Mouse (Mus musculus) 3134 (cell line): ENCODE data around the gene Dnm3.

ENCODE experiments used
- DNase-seq: peaks from one replicate; pipeline ENCODE4 v3.0.0-alpha.2; 2011; ENCODE audit warnings: low spot score; ENCODE audit not compliant: insufficient read length; ENCODE audit errors: extremely low read depth

Gene Dnm3

GRCm38 (mm10) chr1:162216656-162217055 lies 261.2 kb downstream of the Dnm3 start:
- DNase-seq, result no peak

GRCm38 (mm10) chr1:162215743-162216142 lies 262.1 kb downstream of the Dnm3 start:
- peak; percentile 15 for DNase-seq

- no peak for DNase-seq
Observed at GRCm38 (mm10) chr1:162213066-162213465, 264.8 kb downstream of the Dnm3 start.

- DNase-seq, result no peak
Observed at GRCm38 (mm10) chr1:162210529-162210928, 267.3 kb downstream of the Dnm3 start.

- no peak for DNase-seq
Observed at GRCm38 (mm10) chr1:162209487-162210149, 268.2 kb downstream of the Dnm3 start.

DNA sequence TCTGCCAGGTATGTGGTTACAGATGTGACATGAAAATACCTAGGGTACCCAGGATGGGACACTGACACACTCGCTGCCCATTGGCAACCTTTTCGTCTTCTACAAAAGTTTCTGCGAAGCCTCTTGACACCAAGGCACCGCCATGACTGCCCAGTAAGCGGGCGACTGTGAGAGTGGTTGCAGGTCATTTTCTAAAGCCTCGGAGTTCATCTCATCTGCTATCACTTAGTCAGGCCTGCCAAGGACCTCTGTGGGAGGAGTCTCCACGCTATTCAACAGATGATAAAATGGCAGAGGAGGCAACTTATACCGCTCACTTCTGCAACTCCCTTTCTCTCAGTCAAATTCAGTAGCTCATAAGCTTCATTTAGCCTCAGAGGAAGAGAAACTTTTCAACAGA lies 268.8 kb downstream of the Dnm3 start:
- no peak for DNase-seq

GRCm38 (mm10) chr1:162207708-162208043 lies 270.2 kb downstream of the Dnm3 start:
- DNase-seq, result no peak

DNA sequence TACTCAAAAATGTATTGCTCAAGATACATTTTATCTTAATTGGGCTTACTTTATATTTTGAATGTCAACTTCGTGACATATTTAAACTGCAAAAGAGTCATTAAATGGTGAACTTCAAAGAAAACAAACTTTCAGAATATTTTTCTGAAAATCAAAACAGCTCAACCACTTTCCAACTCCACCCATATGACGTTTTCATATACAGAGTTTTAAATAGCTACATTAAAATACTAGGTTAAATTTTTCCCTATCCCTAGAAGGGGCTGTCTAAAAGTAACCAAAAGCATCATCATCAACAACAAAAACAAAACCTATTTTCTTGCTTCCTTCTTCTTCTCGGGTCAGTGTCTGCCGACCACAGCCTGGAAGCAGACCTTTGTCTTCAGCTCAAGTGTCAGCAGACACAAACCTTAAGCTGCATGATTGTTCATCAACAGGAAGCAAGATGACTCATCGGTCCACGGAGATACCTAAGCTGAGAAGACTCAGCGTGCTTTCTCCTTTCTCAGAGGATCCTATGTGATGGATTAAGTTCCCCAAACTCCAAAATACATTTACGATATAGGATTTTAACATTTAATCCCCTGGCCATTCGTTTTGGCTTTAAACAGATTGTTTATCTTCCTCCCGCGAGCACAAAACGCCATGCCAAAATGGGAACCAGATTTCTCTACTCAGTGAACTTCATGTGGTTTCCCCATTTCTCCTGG lies 270.7 kb downstream of the Dnm3 start:
- no peak for DNase-seq

DNA sequence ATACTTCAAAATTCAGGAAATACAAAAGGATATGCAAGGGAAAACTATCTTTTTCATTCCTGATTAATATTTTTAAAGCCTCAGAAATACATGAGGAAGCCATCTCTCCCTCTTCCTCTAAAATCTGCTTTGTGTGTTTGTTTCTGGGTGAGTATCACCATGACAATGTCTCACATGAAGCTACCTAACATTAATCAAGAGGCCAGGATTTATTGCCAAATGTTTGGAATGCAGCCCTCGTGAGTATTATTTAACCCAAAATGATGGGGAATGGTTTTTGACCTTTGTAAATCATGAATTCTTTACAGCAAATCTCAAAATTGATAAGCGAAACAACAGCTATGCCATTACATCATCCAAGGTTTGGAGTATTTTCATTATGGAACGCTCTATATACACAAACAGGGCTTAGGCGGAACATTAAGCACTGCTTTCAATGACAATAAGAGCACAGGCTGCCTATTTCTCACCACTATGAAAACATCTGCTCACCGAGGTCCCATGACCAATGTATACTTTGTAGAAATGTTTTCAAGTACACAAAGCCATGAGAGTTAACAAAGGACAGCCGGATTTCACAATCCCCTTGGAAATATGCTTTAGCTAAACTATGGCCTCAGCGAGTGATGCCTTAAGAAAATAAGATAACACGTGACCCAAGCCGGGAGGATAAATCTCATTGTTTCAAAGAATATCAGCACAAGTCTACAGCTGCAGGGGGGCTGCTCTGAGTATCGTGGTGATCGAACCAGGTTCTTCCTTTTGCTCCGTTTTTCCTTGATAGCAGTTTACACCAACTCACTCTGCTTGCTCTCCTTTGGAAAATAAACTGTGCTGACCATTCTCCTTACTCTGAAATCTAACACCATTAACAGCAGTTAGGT lies 275.1 kb downstream of the Dnm3 start:
- no peak for DNase-seq

GRCm38 (mm10) chr1:162200446-162200845 lies 277.4 kb downstream of the Dnm3 start:
- DNase-seq, result no peak

- no peak for DNase-seq
Observed at GRCm38 (mm10) chr1:162196812-162197680, 280.8 kb downstream of the Dnm3 start.

DNA sequence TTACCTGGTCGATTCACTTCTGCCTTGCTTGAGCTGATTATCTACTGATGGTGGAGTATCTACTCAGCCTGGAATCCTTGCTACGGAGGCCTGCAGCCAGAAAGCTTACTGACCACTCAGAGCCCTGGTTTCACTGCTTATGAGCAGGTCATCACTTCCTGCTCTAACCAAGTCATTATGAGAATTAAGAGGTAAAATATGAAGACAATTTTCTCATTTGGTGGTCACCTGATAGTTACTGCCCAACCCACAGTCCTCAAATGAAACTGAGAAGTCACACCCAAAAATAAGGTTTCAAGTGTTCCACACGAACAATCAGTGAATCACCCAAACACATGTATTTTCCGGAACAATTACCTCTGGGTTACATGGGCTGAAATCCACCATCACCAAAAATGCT lies 289.1 kb downstream of the Dnm3 start:
- no peak for DNase-seq

DNA sequence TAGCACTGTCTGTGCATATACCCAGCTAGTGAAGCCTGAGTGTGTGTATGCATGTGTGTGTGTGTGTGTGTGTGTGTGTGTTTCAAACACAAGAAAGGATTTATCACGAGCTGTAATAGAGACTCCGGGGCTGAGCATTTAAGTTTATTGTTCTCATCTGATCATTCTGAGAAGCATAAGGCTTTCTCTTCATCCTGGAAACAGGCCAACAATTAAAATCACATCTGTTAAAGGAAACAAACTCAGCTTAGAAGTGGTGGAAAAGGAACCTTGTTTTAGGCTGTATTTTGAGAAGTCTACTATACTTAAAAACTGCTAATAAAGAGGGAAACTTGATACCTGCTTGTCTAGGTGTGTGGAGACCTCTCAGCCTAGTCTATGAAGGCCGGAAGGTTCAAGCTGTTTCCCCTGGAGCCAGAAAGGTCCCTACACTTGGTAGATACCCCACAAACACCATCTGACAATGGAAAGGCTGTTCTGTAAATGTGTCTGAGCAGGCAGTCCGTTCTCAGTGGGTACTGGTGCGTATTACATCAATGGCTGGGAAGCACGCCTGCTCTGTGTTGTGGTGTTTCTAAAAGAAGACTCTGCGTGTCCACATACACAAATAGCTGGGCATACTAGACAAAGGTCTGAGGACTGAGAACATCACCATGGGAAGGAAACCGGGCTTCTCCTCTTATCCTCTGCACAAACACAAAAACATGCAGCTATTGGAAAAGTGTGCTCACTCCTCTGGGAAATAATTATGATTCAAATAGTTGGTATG lies 290.3 kb downstream of the Dnm3 start:
- no peak for DNase-seq

DNA sequence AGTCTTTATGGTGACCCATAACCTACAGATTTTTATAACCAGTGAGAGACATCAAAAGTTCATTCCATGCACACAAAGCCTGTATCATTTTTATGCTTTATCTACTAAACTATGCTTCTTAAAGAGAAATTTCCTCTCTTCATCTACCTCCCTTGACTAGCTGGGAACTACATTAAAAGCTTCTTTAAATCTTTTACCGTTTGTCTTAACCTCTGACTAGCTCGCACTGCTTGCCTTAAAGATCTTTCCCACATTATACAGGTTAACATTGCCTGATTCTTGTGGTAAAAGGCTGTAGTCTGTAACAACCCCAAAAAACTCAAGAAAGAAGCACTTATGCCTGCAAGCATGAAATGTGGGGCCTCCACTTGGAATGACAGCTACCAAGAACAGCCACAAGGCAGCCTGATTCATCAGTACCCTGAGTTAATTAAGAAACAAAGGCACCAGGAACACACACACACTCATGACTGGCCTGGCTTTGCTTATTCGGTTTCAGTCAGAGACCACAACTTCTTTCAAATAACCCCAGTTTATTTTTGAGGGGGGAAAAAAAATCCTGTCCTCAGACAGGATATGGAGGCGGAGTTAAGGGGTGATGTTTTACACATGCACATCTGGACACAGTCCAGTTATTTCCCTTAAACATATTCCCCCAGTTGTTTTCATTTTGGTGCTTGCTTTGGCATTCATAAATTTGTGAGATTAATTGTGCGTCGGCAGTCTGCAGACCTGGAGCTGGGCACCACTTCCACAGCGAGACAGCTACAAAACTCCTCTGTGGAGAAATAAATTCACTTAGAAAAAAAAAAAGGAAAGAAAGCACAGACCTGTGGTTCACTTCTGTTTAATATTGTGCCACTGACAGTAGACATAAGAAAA lies 291.1 kb downstream of the Dnm3 start:
- peak; percentile 22 for DNase-seq

DNA sequence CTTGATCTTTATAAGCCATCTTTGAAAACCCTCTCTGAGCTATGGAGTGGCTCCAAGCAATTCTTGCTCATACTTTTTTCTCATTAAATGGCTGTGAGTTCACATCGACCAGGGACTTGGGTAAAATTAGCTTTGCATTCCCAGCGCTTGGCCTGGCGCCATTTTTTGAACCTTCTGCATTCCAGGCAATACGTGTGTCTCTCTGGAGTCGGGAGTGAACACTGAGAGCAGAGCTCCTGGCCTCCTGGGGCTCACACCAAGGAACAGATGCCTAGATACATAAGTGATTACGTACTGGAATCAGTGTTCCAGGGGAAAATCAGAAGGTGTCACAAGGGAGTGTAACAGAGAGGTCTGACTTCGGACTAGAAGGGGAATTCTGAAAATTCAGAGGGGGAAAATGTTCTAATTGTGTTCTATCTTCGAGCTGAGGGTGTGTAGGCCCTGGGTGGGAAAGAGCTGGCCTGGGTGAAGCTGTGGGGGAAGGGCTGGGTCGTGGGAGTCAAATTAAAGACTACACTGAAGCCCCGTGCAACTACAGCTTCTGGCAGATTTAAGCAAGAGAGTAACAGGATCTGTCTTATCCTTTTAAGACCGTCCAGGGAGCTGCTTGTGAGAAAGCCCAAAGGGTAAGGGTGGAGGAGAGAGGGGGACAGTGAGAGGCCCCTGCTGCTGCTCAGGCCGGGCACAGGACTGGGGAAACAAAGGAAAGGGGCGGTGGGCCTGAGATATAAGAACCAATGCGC lies 293.7 kb downstream of the Dnm3 start:
- DNase-seq, result peak; percentile 16

GRCm38 (mm10) chr1:162183438-162183837 lies 294.4 kb downstream of the Dnm3 start:
- no peak for DNase-seq

DNA sequence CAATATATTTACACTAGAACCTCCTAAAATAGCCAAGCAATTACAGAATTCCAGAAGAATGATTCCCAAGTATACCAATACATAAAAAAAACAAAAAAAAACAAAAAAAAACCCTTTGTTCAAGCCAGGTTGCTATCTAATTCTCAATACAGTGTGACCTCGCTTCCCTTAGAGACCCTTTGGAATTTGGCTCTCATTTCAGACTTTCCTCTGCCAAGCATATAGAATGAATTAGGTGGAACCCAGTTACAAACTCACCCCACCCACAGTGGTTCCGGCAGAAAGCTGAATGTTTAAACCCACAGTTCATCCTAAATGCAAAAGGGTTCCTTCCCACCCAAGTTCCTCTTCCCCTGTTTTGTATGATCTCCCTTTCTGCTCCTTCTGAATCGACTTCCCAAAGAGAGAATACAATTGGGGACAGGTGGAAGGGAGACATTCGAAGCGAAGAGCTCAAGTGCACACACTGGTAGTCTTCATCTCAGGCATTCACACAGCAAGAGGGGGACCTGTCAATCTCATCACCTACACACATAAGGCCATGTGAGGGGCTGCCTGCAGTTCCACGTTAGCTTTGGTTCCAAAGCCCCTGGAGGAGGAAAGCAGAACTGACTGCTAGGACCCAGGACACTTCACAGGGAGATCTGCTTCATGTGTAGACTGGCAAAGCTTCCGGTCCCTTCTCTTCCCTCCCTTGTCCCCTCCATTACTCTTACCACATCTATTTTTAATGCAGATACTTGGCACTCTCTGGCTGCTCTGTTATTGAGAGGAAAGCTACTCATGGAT lies 296.5 kb downstream of the Dnm3 start:
- DNase-seq, result no peak
